Mouse (Mus musculus) MEL (cell line): Measurements from ENCODE around the gene Cers5. TPM values are rescaled to one million over a fixed set of nuclear protein-coding genes. Genes with fewer than 3 reads are reported as not detected.

Experiments used
- DNase-seq: peaks from one replicate; pipeline ENCODE4 v3.0.0; 2011; ENCODE audit warnings: low read depth, low spot score
- H3K27ac ChIP-seq: 2 replicates; pipeline ENCODE4 v1.5.1; 2012; ENCODE audit warnings: low read depth, mild to moderate bottlenecking, control low read depth, low read length, moderate library complexity; ENCODE audit not compliant: control insufficient read depth
- H3K27me3 ChIP-seq, 2 experiments: fragments of 150-350 bp in 1 of 2; sonication (generic) in 1 of 2; 2 replicates each; pipeline ENCODE4 v1.6.1; 2012; ENCODE audit warnings: low read length in 2 of 2, mild to moderate bottlenecking in 2 of 2, improper control_type of control experiment in 1 of 2, moderate library complexity in 1 of 2; ENCODE audit not compliant: insufficient read depth in 2 of 2, control insufficient read depth in 1 of 2
- H3K36me3 ChIP-seq, 2 experiments: 2 replicates each; pipeline ENCODE4 v1.6.1; 2012 to 2014; ENCODE audit warnings: low read length in 2 of 2, improper control_type of control experiment in 1 of 2, inconsistent platforms in 1 of 2, mild to moderate bottlenecking in 1 of 2; ENCODE audit not compliant: insufficient read depth in 2 of 2, control insufficient read depth in 1 of 2
- H3K4me1 ChIP-seq, 2 experiments: fragments of 150-350 bp in 1 of 2; sonication (generic) in 1 of 2; 2 replicates each; pipeline ENCODE4 v1.6.1; 2012; ENCODE audit warnings: low read length in 2 of 2, improper control_type of control experiment in 1 of 2, mild to moderate bottlenecking in 1 of 2; ENCODE audit not compliant: insufficient read depth in 2 of 2, control insufficient read depth in 1 of 2
- H3K4me3 ChIP-seq, 2 experiments: fragments of 150-350 bp in 1 of 2; sonication (generic) in 1 of 2; 2 replicates each; pipeline ENCODE4 v1.5.1; 2012; ENCODE audit warnings: low read depth in 2 of 2, low read length in 2 of 2, mild to moderate bottlenecking in 2 of 2, moderate library complexity in 2 of 2, control low read depth in 1 of 2, improper control_type of control experiment in 1 of 2; ENCODE audit not compliant: control insufficient read depth in 1 of 2, insufficient read depth in 1 of 2
- H3K79me2 ChIP-seq: 2 replicates; pipeline ENCODE4 v1.6.1; 2012; ENCODE audit warnings: mild to moderate bottlenecking, low read length, moderate library complexity; ENCODE audit not compliant: control insufficient read depth, poor library complexity, insufficient read depth
- H3K9ac ChIP-seq: 2 replicates; pipeline ENCODE4 v1.6.1; 2012; ENCODE audit warnings: low read depth, mild to moderate bottlenecking, control low read depth, low read length, moderate library complexity; ENCODE audit not compliant: control insufficient read depth, poor library complexity, severe bottlenecking
- H3K9me3 ChIP-seq: fragments of 150-350 bp; sonication (generic); replicated peaks from 2 replicates; pipeline ENCODE4 v1.6.1; 2012; ENCODE audit warnings: mild to moderate bottlenecking, low read length, improper control_type of control experiment, moderate library complexity; ENCODE audit not compliant: insufficient read depth
- CHD2 ChIP-seq: IDR thresholded peaks from 2 replicates; pipeline ENCODE4 v1.6.1; 2011; ENCODE audit warnings: low read length, improper control_type of control experiment
- CTCF ChIP-seq, 3 experiments: IDR thresholded peaks in 2 of 3; conservative IDR thresholded peaks in 1 of 3; 2 replicates each; pipeline ENCODE4 v1.5.1; 2011 to 2012; ENCODE audit warnings: low read length in 3 of 3, low read depth in 2 of 3, mild to moderate bottlenecking in 2 of 3, improper control_type of control experiment in 1 of 3, inconsistent platforms in 1 of 3, mixed read lengths in 1 of 3, moderate library complexity in 1 of 3; ENCODE audit not compliant: control insufficient read depth in 1 of 3, insufficient read depth in 1 of 3, poor library complexity in 1 of 3, severe bottlenecking in 1 of 3
- E2F4 ChIP-seq: IDR thresholded peaks from 2 replicates; pipeline ENCODE4 v1.6.1; 2011; ENCODE audit warnings: low read depth, low read length, improper control_type of control experiment, borderline replicate concordance
- EP300 ChIP-seq, 2 experiments: IDR thresholded peaks; 2 replicates each; pipeline ENCODE4 v1.6.1; 2011; ENCODE audit warnings: improper control_type of control experiment in 2 of 2, low read length in 2 of 2, low read depth in 1 of 2, mild to moderate bottlenecking in 1 of 2
- ETS1 ChIP-seq: IDR thresholded peaks from 2 replicates; pipeline ENCODE4 v1.6.1; 2012; ENCODE audit warnings: low read depth, mild to moderate bottlenecking, inconsistent platforms, low read length, improper control_type of control experiment, moderate library complexity
- GABPA ChIP-seq: IDR thresholded peaks from 2 replicates; pipeline ENCODE4 v1.6.1; 2012; ENCODE audit warnings: low read depth, mild to moderate bottlenecking, inconsistent platforms, low read length, improper control_type of control experiment, moderate library complexity
- HCFC1 ChIP-seq: IDR thresholded peaks from 2 replicates; pipeline ENCODE4 v1.6.1; 2012; ENCODE audit warnings: low read depth, mild to moderate bottlenecking, inconsistent platforms, low read length, improper control_type of control experiment, moderate library complexity
- JUND ChIP-seq: IDR thresholded peaks from 2 replicates; pipeline ENCODE4 v1.6.1; 2011; ENCODE audit warnings: low read depth, mild to moderate bottlenecking, improper control_type of control experiment, low read length
- KAT2A ChIP-seq: conservative IDR thresholded peaks from 2 replicates; pipeline ENCODE4 v1.6.1; 2012; ENCODE audit warnings: low read depth, low read length, improper control_type of control experiment, inconsistent platforms
- MAFK ChIP-seq: IDR thresholded peaks from 2 replicates; pipeline ENCODE4 v1.6.1; 2011; ENCODE audit warnings: low read depth, mild to moderate bottlenecking, low read length, improper control_type of control experiment, borderline replicate concordance
- MAZ ChIP-seq: IDR thresholded peaks from 2 replicates; pipeline ENCODE4 v1.6.1; 2012; ENCODE audit warnings: low read depth, mild to moderate bottlenecking, inconsistent platforms, low read length, improper control_type of control experiment
- MEF2A ChIP-seq: IDR thresholded peaks from 2 replicates; pipeline ENCODE4 v1.6.1; 2014; ENCODE audit warnings: low read depth, mild to moderate bottlenecking, inconsistent platforms, low read length, improper control_type of control experiment; ENCODE audit not compliant: poor library complexity, insufficient replicate concordance, severe bottlenecking; ENCODE audit errors: extremely low read depth
- MYB ChIP-seq: IDR thresholded peaks from 2 replicates; pipeline ENCODE4 v1.6.1; 2011; ENCODE audit warnings: mild to moderate bottlenecking, low read depth, low read length, improper control_type of control experiment
- MYC ChIP-seq: IDR thresholded peaks from 2 replicates; pipeline ENCODE4 v1.6.1; 2011; ENCODE audit warnings: low read depth, mild to moderate bottlenecking, low read length, improper control_type of control experiment, moderate library complexity
- POLR2A ChIP-seq, 2 experiments: IDR thresholded peaks; 2 replicates each; pipeline ENCODE4 v1.6.1; 2011 to 2012; ENCODE audit warnings: low read length in 2 of 2, mild to moderate bottlenecking in 2 of 2, control low read depth in 1 of 2, improper control_type of control experiment in 1 of 2, low read depth in 1 of 2, moderate library complexity in 1 of 2; ENCODE audit not compliant: control insufficient read depth in 1 of 2, insufficient read depth in 1 of 2, poor library complexity in 1 of 2
- RCOR1 ChIP-seq: IDR thresholded peaks from 2 replicates; pipeline ENCODE4 v1.6.1; 2012; ENCODE audit warnings: low read depth, mild to moderate bottlenecking, inconsistent platforms, low read length, improper control_type of control experiment
- TBP ChIP-seq: IDR thresholded peaks from 2 replicates; pipeline ENCODE4 v1.8.0; 2011; ENCODE audit warnings: low read depth, low read length, improper control_type of control experiment
- TCF12 ChIP-seq: IDR thresholded peaks from 2 replicates; pipeline ENCODE4 v1.6.1; 2014; ENCODE audit warnings: low read depth, mild to moderate bottlenecking, inconsistent platforms, low read length, improper control_type of control experiment, moderate library complexity
- UBTF ChIP-seq: IDR thresholded peaks from 2 replicates; pipeline ENCODE4 v1.6.1; 2012; ENCODE audit warnings: low read depth, mild to moderate bottlenecking, inconsistent platforms, low read length, improper control_type of control experiment, moderate library complexity, borderline replicate concordance; ENCODE audit not compliant: insufficient read depth
- USF2 ChIP-seq, 2 experiments: IDR thresholded peaks; 2 replicates each; pipeline ENCODE4 v1.6.1; 2011 to 2012; ENCODE audit warnings: improper control_type of control experiment in 2 of 2, low read length in 2 of 2, borderline replicate concordance in 1 of 2, inconsistent platforms in 1 of 2, low read depth in 1 of 2, mild to moderate bottlenecking in 1 of 2; ENCODE audit not compliant: insufficient read depth in 1 of 2
- ZKSCAN1 ChIP-seq: IDR thresholded peaks from 2 replicates; pipeline ENCODE4 v1.6.1; 2012; ENCODE audit warnings: low read depth, mild to moderate bottlenecking, inconsistent platforms, low read length, improper control_type of control experiment, moderate library complexity
- ZMIZ1 ChIP-seq: IDR thresholded peaks from 2 replicates; pipeline ENCODE4 v1.6.1; 2012; ENCODE audit warnings: low read depth, mild to moderate bottlenecking, inconsistent platforms, low read length, improper control_type of control experiment, moderate library complexity
- polyA plus RNA-seq, 2 experiments: library from polyadenylated mRNA; stranded (reverse) in 1 of 2; unstranded in 1 of 2; fragments of >175 nt in 1 of 2; fragments of >200 nt in 1 of 2; gene quantifications; 2 replicates each; pipeline versions ENCODE4 v1.2.1 to v1.2.4; 2012; ENCODE audit warnings: low replicate concordance in 2 of 2, low read depth in 1 of 2; ENCODE audit not compliant: insufficient read length in 2 of 2, insufficient read depth in 1 of 2, missing spikeins in 1 of 2
- total RNA-seq: library from RNA; depleted of rRNA; stranded (reverse); fragments of 300-350 nt; gene quantifications from 2 replicates; pipeline ENCODE4 v1.2.3, GENCODE M21; 2012

Gene Cers5
- total and polyA plus RNA-seq, 3 experiments = 21.8 to 43.5 TPM; not detected in 1

- TF ChIP-seq HCFC1 (no peak), EP300 (IDR thresholded peaks at IDR 0.05; ENCODE audit: low read depth in 1 of 2, low read length in 2 of 2) (peak in 1 of 2 experiments; percentile 11; a peak in 1 of 4 replicates), KAT2A (no peak), CTCF (IDR thresholded peaks at IDR 0.05 in 2 of 3, conservative IDR thresholded peaks at IDR 0.05 in 1 of 3; ENCODE audit: control insufficient read depth in 1 of 3, insufficient read depth in 1 of 3, low read depth in 2 of 3, low read length in 3 of 3, poor library complexity in 1 of 3, severe bottlenecking in 1 of 3) (no peak), MAZ (no peak), ETS1 (peak; percentile 29; the same call in 1 of the 2 replicates), ZMIZ1 (no peak), GABPA (no peak), MEF2A (no peak), TBP (no peak), E2F4 (no peak)
These were observed 74.1 kb downstream of the Cers5 start (continued) for GRCm38 (mm10) chr15:99698533-99699085.

GRCm38 (mm10) chr15:99697309-99697708, 75.4 kb downstream of the Cers5 start:
- peak; percentile 21 for DNase-seq
- no peak overlapping the region for H3K27ac ChIP-seq
- peaks cover 11 to 12% of the 10 kb centered on the region in 2 experiments; a peak in 3 of 4 replicates for H3K27me3 ChIP-seq
- TF ChIP-seq MAFK (no peak), TCF12 (no peak), MYC (no peak), JUND (no peak), ETS1 (no peak), MEF2A (no peak), UBTF (no peak), CHD2 (no peak), MYB (no peak), E2F4 (no peak), ZKSCAN1 (no peak), RCOR1 (no peak), USF2 (IDR thresholded peaks at IDR 0.05; ENCODE audit: borderline replicate concordance in 1 of 2, insufficient read depth in 1 of 2, low read depth in 1 of 2, low read length in 2 of 2) (no peak), POLR2A (IDR thresholded peaks at IDR 0.05; ENCODE audit: control insufficient read depth in 1 of 2, insufficient read depth in 1 of 2, low read depth in 1 of 2, low read length in 2 of 2, poor library complexity in 1 of 2) (no peak)
- H3K4me3 ChIP-seq = no peak overlapping the region
- H3K4me1 ChIP-seq = peaks cover 0 to 22% of the 10 kb centered on the region in 2 experiments; a peak in 2 of 4 replicates
- peaks cover 4% of the 10 kb centered on the region; the same call in 1 of the 2 replicates for H3K79me2 ChIP-seq
- peaks cover 0 to 10% of the 10 kb centered on the region in 2 experiments; a peak in 1 of 4 replicates for H3K36me3 ChIP-seq
- no peak overlapping the region for H3K9ac ChIP-seq
- no peaks in the 10 kb centered on the region for H3K9me3 ChIP-seq
